Mouse (Mus musculus): Measurements from ENCODE around the gene Kcnj3. TPM values are rescaled to one million over a fixed set of nuclear protein-coding genes. Genes with fewer than 3 reads are reported as not detected.

The Kcnj3 gene
- total RNA-seq, 2 experiments from 2014 or later = 0.62 to 0.90 TPM

DNA sequence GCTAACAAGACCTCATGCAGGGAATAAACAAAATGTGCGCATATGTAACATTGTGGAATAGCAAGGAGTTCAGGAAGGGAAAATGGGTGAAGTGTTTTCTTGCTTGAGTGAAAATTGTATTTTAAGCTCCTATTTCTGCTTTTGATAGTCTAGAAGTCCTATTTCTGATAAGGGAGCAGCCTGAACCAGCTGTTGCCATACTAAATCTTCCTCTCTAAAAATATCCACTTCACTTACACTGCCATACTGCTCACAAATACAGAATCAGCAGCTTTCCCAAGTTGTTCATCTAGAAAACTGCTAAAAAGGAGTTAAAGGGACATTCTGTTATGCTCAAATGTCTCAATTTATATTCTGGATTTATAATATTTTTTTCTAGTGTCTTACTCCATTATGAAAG lies 69.9 kb downstream of the Kcnj3 start:
- no peak for DNase-seq (ENCODE audit: low spot score in 2 of 2)

DNA sequence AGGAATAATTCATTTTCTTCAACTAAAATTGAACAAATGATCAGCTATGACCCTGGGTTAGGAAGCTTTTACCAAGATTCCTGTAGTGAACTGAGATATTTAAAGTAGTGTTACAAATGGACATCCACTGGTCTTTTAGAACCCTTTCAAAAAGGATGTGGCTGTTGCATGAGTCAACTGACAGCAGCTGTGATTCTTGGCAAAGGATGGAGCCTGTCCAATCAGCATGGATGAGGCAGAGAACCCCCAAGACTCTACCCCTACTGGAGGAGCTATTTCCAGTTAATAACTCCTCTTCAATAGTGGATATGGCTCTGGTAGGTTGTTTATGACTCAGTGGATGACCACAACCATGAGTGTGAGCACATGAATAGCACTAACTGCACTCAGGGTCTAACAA lies 81.5 kb downstream of the Kcnj3 start:
- DNase-seq (ENCODE audit: low spot score in 2 of 2) = no peak

DNA sequence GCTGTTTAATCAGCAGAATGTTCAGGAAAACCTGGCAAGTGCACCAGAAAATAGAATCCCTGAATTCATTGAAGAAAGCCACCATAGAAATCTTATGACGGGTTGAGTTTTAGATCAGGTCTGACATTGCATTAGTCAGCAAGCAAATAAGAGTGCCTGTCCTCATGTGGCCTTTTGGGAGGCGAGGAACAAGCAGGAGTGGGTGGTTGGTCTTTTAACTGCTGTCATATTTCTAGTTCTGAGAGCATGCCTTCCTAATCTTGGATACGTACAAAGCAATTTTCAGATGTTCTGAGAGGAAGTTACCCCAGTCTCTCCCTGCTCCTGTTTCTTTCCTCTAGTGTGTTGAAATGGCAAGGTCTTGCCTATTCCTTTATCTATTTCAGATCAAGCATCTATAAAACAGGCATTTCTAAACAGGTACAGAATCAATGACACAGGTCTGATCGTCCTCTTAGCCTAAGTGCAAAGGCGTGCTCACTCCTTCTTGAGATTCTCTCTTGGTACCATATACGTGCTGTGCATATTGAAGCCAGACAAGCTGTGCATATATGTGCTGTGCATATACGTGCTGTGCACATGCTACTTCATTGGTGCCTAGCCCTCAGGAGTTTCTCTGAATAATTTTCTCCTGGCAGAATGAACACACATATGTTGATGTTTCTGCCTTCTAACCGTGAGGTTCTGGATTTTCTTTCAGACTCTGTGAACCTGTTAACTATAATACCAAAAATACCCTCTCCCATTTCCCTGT lies 97.1 kb downstream of the Kcnj3 start:
- DNase-seq (ENCODE audit: low spot score in 2 of 2) = no peak

DNA sequence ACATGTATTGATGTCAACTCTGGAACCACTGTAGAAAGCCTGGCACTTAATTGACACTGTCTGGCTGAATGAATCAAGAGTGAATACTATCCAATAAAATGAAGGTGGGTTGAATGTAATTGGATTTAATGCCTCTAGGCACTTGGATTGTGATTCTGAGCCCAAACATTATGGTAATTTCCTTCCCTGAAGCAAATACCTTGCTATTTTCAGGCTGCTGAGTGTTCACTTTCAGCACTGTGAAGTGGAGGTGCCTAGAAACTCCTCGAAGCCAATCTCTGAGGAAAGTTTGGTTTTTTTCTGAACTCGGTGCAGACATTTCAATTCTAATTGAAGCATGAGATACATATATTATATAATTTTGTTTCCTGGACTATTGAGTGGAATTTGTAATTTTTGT lies 99.2 kb downstream of the Kcnj3 start:
- no peak for DNase-seq (ENCODE audit: low spot score in 2 of 2)

DNA sequence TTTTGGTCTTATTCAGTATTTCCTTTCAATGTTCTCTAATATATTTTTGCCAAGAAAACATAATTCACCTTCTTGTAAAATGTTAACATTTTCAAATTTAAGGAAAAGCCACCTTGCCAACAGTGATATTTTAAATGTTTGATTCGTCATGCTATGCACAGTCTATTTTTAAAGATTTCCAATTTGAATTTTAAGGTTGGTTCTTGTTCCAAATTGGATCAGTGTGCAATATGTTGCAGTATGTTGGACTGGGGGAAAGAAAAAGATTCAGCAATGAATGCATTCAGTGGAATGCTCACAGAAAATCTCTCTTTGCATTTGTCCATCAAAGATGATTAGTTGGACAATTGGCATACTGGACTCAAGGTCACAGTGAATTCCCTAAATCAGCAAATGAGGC lies 99.7 kb downstream of the Kcnj3 start:
- DNase-seq (ENCODE audit: low spot score in 2 of 2) = no peak

DNA sequence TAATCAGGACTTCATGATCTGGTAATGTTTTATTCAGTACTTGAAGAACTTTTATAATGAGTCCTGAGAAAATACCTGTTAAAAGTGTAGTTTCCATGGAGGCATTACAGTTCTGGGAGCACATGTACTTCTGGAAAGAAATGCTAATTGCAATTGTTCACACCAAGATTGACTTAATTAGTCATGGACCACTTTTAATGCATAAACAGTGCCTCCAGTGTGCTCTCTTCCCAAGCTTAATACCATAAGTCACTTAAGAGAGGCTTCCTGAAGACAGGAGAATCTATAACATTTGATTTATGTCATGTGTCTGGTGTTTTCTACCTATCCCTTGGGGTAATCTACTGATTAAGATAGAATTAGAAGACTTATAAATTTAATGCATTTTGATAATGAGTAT lies 111.8 kb downstream of the Kcnj3 start:
- DNase-seq (ENCODE audit: low spot score in 2 of 2) = no peak

DNA sequence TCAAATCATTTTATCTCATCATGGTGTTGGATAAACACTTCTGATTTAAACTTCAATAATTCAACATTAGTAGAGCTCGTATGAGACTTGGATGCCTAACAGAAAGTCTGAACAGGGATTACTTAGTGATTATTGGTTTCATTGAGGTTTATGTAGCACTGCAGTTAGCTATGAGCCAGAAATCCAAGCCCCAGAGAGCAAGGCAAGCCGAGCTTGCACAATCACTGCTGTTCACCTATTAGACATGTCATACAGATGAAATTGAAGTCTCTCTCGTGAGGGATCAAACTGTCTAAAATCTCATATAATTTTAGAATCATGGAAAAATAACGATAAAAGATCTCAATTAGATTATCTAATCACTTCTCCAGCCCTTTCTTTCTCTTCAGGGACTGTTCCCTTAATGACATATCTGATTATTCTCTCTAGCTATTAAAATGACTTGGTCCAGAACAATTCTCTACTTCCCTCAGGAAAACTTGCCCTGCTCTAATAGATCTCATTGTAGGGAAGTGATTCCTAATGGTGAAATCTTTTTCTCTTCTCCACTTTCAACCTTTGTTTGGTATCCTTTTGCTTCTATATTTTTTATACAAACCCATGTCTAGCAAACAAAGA lies 122.7 kb downstream of the Kcnj3 start:
- DNase-seq (ENCODE audit: low spot score in 2 of 2) = no peak

DNA sequence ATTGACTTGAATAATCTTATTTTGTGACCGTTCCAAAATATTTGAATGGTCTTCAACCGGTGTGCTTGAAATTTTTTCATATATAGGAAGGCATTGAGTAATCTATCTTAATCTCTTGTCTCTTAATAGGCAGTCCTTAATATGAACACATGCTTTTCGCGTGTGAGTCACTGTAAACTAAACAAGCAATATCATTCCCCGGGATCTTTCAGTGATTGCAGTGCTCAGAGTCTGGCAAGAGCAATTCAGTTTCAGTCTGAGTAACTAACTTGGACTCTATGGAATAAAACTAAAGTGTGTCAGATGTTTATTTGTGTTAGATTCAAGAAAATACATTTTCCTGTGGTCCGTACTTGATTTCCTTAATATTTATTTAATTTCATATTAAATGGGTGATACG lies 133.5 kb downstream of the Kcnj3 start:
- DNase-seq (ENCODE audit: low spot score in 2 of 2) = no peak

DNA sequence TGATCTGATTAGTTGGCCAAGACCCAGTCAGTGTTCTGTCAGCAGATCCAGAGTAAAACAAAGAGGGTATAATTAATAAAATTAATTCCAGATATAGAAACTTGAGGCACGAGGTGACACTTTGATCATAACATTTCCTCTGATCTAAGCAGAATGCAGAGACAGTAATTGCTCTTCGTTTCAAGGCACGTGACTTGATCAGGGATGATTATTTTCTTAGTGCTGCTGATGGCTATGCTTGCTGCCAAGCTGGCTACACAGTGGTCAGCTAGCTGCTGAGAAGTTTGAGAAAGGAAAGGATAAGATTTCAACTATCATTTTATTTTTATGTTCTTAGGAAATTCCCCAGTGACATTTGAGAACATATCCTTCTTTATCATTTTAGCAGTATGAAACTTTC lies 135.7 kb downstream of the Kcnj3 start:
- no peak for DNase-seq (ENCODE audit: low spot score in 2 of 2)

DNA sequence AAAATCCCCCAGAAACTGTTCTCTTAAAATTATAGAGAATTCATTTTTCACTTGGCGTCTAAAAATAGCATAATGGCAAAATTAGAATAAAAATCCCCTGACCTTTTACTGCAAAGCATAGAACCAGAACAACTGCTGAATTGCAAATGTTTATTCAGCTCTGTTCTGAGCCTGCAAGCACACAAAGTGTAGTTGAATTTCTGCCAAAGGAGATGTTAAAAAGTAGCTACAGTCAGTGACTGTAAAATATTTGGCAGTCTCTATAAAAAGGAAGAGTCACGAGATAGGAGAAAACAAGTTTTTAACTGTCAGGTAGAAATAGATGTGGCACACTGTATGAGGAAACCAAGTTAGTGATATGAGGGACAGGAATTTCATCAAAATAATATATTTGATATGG lies 144.5 kb downstream of the Kcnj3 start:
- DNase-seq (ENCODE audit: low spot score in 2 of 2) = no peak

DNA sequence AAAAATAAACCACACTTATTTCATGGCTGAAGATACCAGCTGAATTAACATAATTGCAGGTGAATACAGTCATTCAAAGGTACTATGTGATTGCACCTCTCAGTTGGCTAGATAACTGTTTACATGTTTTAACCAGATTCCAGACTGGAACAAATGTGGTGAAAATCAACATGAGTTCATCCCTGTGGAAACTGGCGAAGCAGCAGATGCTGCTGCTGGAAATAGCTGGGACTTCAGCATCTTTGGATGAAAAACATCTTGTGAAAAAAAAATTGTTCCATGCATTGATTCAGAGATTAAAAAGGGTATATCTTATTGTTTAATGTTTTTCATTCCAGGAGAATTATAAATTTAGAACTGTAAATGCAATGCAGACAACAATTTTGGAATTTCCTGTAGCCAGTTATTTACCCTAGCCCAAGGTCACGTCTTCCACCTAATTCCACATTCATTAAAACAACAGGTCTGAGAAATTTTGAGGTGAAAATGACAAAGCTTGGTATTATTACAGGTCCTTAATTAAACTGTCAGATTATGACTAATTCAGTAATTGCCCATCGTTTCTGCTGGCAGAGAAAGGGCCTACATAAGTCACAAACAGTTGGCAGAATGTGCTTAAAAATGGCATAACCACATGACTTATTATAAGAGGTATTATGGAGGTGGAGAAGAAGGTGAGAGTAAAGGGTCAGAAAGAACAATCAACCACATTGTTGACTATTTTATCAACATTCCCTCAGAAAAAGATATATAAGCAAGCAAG lies 155.6 kb downstream of the Kcnj3 start:
- DNase-seq (ENCODE audit: low spot score in 2 of 2) = no peak
